Mouse (Mus musculus): ENCODE results near the gene Pimreg. TPM values are rescaled to one million over a fixed set of nuclear protein-coding genes. Genes with fewer than 3 reads are reported as not detected.

Gene Pimreg
- polyA plus RNA-seq, 1 experiment from 2014 or later, result 80.9 TPM

DNA sequence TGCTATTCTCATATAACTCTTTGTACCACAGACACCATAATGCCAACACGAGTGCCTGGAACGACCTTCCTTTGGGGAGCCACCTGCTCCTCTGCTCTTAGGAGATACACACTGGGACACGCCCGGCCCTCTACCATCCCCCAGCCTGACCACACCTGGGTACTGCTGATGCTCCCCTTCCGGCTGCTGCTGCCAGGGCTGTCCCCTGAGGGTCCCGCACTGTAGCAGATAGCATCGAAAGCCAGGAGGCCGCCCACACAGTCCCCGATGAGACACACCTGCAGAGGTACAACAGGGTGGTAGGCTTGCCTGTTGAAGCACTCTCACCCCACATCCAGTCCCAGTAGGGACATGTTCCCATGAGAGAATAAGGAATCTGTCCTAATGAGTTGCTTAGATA lies 28.9 kb downstream of the Pimreg start:
- Histone ChIP-seq H3K36me3 (no peaks in the 10 kb centered on the region), H3K4me1 (peaks cover 26% of the 10 kb centered on the region), H3K27me3 (no peaks in the 10 kb centered on the region), H3K9me3 (no peaks in the 10 kb centered on the region), H3K4me3 (no peak overlapping the region), H3K27ac (replicated peaks) (no peak overlapping the region), H3K4me2 (replicated peaks) (no peak overlapping the region), H3K9ac (replicated peaks) (no peak overlapping the region)
- ATAC-seq (replicated peaks), result no peak
- 89% methylated on average over 9 of the region's 9 CpGs for WGBS

DNA sequence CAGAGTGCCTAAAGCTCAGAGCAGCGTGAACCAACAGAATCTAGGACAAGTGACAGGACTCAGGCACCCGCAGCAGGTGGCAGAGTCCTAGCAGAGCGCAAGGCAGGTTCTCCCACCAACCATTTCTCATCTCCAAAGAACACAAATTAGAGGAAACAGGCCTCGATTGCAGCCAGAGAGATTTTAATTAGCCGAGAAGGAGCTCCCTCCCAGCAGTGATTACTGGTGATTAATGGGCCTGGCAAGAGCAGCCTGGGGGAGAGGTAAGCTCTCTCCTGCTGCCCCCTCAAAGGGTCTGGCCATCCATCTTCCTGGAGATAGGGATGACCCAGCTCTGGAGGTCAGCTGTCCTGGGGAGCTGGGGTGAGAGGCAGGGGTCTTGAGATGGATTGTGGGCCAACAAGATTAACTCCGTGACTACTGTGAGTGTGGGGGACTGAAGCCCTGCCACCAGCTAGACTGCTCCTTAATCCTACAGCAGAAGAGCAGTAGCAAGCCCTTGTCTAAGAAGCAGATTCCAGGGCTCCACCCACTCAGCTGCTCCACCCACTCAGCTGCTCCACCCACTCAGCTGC lies 30.6 kb downstream of the Pimreg start:
- no peak overlapping the region for H3K4me2 ChIP-seq (replicated peaks)
- H3K9ac ChIP-seq (replicated peaks), result no peak overlapping the region
- H3K4me3 ChIP-seq, result no peak overlapping the region
- no peaks in the 10 kb centered on the region for H3K9me3 ChIP-seq
- 31% methylated on average over 6 of the region's 6 CpGs for WGBS
- H3K27ac ChIP-seq (replicated peaks), result no peak overlapping the region
- H3K27me3 ChIP-seq, result no peaks in the 10 kb centered on the region
- H3K4me1 ChIP-seq, result peaks cover 17% of the 10 kb centered on the region
- no peaks in the 10 kb centered on the region for H3K36me3 ChIP-seq
- no peak for ATAC-seq (replicated peaks)

DNA sequence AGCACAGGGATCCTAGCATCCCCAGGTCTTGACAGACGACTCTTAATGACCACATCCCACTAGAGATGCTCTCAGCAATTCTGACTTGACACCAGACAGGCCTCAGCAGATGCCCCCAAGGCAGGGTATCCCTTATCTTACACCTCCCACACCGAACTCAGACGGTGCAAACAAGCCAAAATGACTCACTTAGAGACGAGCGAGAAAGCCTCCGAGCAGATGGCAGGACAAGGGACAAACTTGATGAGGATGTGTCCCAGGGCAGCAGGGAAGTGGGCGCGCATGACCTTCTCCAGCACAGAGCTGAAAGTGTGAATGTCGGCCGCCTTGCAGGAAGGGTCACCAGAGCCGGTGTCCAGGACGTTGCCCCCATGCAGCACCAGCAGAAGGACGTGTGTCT lies 32.4 kb downstream of the Pimreg start:
- Histone ChIP-seq H3K36me3 (no peaks in the 10 kb centered on the region), H3K9me3 (no peaks in the 10 kb centered on the region), H3K27me3 (no peaks in the 10 kb centered on the region), H3K4me1 (peaks cover 19% of the 10 kb centered on the region), H3K4me3 (no peak overlapping the region), H3K27ac (replicated peaks) (no peak overlapping the region), H3K9ac (replicated peaks) (no peak overlapping the region), H3K4me2 (replicated peaks) (no peak overlapping the region)
- no peak for ATAC-seq (replicated peaks)
- WGBS, result 92% methylated on average over 13 of the region's 13 CpGs

DNA sequence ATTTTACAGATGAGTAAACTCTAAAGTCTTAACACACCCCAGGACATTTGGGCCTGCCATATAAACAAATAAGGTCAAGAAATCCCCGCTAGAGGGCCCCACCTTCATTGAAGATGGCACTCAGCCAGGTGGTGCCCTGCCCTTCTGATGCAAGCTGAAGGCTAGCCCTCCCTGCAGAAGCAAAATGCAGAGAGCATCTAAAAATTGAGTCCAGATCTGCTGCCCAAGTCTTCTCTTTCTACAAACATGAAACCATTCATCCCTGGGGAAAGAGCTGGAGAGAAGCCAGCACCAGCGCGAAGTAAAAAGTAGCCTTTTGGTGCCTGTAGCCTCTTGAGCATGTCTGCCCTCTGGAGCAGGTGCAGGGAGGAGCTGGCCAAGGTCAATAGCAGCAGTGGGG lies 36.2 kb downstream of the Pimreg start:
- Histone ChIP-seq H3K27ac (replicated peaks) (peak overlapping the region; percentile 32; the same call in 1 of the 2 replicates), H3K27me3 (no peaks in the 10 kb centered on the region), H3K9me3 (no peaks in the 10 kb centered on the region), H3K36me3 (no peaks in the 10 kb centered on the region), H3K9ac (replicated peaks) (no peak overlapping the region), H3K4me2 (replicated peaks) (no peak overlapping the region), H3K4me3 (no peak overlapping the region), H3K4me1 (peaks cover 22% of the 10 kb centered on the region)
- 38% methylated on average over 3 of the region's 3 CpGs for WGBS
- ATAC-seq (replicated peaks), result no peak

DNA sequence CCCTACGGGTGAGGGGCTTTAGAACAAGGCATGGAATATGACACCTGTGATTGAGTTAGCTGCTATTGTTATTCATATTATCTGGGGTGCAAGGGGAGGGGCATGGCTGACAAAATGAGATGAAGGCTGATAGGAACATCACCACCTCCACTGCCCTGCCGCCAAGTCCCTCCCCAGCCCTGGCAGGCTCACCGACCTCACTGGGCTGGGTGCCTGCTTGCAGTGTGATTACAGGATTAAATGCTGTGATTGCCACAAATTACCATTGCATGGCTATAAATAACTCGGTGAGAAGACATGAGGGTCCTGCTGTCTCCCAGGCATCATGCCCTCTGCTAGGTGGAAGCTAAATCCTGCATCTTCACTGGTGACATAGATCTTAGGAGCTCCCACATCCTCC lies 36.8 kb downstream of the Pimreg start:
- Histone ChIP-seq H3K27ac (replicated peaks) (peak overlapping the region; percentile 32; the same call in 1 of the 2 replicates), H3K9me3 (no peaks in the 10 kb centered on the region), H3K27me3 (no peaks in the 10 kb centered on the region), H3K9ac (replicated peaks) (no peak overlapping the region), H3K4me1 (peaks cover 22% of the 10 kb centered on the region), H3K36me3 (no peaks in the 10 kb centered on the region), H3K4me2 (replicated peaks) (no peak overlapping the region), H3K4me3 (no peak overlapping the region)
- ATAC-seq (replicated peaks), result peak; percentile 38; the same call in 1 of the 2 replicates
- WGBS, result 11% methylated on average over 4 of the region's 4 CpGs

DNA sequence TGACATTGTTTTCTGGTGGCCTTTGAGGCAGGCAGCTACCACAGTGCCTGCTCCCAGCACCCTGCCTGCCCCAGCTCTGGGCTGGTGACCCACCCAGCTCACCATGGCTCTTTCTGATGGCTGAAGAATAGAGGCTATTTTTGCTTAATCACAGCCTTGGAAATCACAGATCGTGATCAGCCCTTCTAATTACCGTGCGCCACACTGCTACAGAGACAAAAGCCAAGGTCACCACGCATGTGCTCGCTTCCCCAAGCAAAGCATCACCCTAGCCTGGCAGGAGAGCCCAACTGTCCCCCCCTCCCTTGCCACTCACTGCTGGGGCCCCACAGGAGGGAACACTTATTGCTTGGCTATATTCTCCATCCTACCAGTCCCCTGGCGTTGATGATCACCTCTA lies 38.6 kb downstream of the Pimreg start:
- Histone ChIP-seq H3K9ac (replicated peaks) (no peak overlapping the region), H3K9me3 (no peaks in the 10 kb centered on the region), H3K4me3 (no peak overlapping the region), H3K4me2 (replicated peaks) (no peak overlapping the region), H3K4me1 (peaks cover 22% of the 10 kb centered on the region), H3K27me3 (no peaks in the 10 kb centered on the region), H3K36me3 (no peaks in the 10 kb centered on the region), H3K27ac (replicated peaks) (no peak overlapping the region)
- ATAC-seq (replicated peaks), result peak; percentile 32; the same call in 1 of the 2 replicates
- WGBS, result 36% methylated on average over 6 of the region's 6 CpGs

DNA sequence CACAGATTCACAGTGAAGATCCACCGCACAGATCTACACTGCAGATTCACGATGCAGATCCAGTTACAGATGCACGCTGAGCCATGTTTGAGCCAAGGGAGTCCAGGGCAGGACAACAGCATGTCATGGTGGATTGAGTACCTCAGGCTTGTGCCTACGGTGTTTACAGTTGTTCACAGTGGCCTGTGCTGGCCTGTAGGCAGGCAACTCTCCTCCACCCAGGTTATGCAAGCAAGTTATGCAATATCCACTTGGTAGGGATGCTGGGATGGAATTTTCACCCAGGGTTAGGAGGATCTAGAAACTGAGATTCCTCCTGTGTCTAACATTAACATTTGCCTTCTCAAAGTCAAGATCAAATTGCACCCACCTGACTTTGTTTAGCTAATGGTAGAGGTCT lies 40.8 kb downstream of the Pimreg start:
- ATAC-seq (replicated peaks), result no peak
- peaks cover 39% of the 10 kb centered on the region for H3K4me1 ChIP-seq
- H3K4me3 ChIP-seq, result no peak overlapping the region
- H3K27ac ChIP-seq (replicated peaks), result no peak overlapping the region
- no peak overlapping the region for H3K4me2 ChIP-seq (replicated peaks)
- no peaks in the 10 kb centered on the region for H3K9me3 ChIP-seq
- H3K27me3 ChIP-seq, result no peaks in the 10 kb centered on the region
- no peaks in the 10 kb centered on the region for H3K36me3 ChIP-seq
- no peak overlapping the region for H3K9ac ChIP-seq (replicated peaks)
- WGBS, result 94% methylated on average over 4 of the region's 4 CpGs

DNA sequence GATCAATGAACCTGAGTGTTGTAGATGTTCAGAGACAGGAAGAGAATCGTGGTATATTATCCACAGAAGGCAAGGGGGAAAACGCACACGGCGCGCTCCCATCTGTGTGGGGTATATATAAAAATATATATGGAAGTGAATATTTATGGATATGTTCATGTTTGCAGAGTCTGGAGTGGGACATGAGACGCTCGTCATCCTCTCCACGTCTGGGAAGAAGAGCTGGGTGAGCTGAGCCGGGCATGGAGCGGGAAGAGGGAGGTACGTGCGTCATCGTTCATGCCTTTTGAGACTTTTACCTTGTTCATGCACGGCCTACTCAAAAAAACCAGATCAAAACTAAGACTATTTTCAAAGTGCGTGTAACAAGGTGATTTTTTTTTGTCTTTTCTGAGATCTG lies 42.5 kb downstream of the Pimreg start:
- Histone ChIP-seq H3K9me3 (no peaks in the 10 kb centered on the region), H3K27me3 (no peaks in the 10 kb centered on the region), H3K36me3 (no peaks in the 10 kb centered on the region), H3K4me2 (replicated peaks) (no peak overlapping the region), H3K4me3 (no peak overlapping the region), H3K9ac (replicated peaks) (no peak overlapping the region), H3K4me1 (peaks cover 26% of the 10 kb centered on the region), H3K27ac (replicated peaks) (no peak overlapping the region)
- 96% methylated on average over 15 of the region's 15 CpGs for WGBS
- ATAC-seq (replicated peaks), result no peak

DNA sequence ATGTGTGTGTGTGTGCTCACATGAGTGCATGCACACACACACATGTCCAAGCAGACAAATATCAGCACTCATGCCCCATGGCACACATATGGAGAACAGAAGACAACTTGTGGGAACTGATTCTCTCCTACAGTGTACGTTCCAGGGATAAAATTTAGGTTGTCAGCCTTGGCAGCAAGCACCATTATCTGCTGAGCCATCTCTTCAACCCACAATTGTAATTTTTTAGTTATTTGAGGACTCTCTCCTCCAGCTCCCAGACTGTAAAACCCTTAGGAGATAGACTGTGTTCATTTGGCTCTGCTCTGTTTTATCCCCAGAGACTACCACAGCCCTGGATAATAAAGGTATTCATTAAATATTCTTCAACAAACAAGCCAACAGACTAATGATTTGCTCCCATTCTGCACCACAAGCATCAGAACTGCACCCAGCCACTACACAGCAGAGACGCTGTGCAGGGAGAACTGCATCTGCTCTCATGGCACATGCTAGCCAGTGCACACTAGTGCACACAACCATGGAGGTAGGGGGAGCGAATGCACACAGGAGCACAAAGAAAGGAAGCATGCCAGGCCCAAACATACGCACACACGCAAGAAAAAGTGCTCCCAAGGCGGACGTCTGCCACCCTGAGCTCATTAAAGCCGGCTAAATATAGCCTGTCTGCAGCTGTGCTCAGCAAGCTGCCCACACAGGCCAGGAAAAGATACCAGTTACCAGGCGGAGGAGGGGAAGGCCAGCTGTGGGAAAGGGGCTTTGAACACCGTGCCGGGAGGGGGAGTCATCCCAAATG lies 44.6 kb downstream of the Pimreg start:
- H3K4me3 ChIP-seq, result no peak overlapping the region
- no peaks in the 10 kb centered on the region for H3K36me3 ChIP-seq
- H3K9me3 ChIP-seq, result no peaks in the 10 kb centered on the region
- ATAC-seq (replicated peaks), result peak; percentile 92
- 11% methylated on average over 11 of the region's 11 CpGs for WGBS
- 0 out of 2 replicates have a peak overlapping the region, but pooled peaks have one; percentile 25 for H3K9ac ChIP-seq (replicated peaks)
- H3K4me1 ChIP-seq, result peaks cover 17% of the 10 kb centered on the region
- H3K27me3 ChIP-seq, result no peaks in the 10 kb centered on the region
- no peak overlapping the region for H3K4me2 ChIP-seq (replicated peaks)
- peak overlapping the region; percentile 93 for H3K27ac ChIP-seq (replicated peaks)

DNA sequence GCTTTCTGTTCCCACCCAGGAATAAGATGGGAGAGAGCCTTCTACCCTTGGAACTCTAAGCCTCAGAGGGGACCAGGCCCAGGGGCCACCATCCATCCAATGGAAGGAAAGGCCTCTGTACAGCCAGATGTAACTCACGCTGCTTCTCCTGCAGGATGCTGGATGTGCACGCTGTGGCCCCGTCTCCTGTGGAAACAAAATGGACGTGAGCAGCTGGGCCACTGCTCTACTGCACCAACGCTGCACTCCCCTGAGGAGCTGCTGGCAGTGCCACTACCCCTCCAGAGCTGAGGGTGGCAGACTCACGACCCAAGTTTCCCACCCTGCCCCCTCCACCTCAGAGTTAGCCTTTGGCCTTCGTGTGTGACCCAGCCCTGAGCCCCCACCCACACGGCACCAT lies 50.6 kb downstream of the Pimreg start:
- H3K4me2 ChIP-seq (replicated peaks), result no peak overlapping the region
- H3K27ac ChIP-seq (replicated peaks), result no peak overlapping the region
- peaks cover under 1% of the 10 kb centered on the region; the same call in 1 of the 2 replicates for H3K4me1 ChIP-seq
- ATAC-seq (replicated peaks), result no peak
- no peak overlapping the region for H3K9ac ChIP-seq (replicated peaks)
- no peaks in the 10 kb centered on the region for H3K27me3 ChIP-seq
- no peak overlapping the region for H3K4me3 ChIP-seq
- 73% methylated on average over 8 of the region's 8 CpGs for WGBS
- no peaks in the 10 kb centered on the region for H3K9me3 ChIP-seq
- no peaks in the 10 kb centered on the region for H3K36me3 ChIP-seq

DNA sequence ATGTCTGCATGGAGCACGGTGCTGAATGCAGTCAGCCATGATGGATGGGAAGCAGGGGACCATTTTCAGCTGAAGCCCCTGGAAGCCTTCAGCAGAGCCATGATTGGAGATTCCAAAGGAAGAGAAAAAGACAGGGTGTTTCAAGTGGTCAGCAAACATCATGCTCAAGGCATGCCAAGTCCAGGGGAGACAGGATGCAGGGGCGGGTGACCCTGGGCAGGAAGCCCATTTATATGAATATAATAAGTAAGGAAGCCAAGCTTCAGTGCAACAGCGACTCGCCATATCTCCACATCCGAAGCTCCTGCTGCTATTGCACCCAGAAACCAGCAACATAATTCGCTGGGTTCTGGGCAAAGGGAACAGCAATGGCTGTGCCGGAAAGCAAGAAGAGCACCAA lies 52.6 kb downstream of the Pimreg start:
- no peak overlapping the region for H3K9ac ChIP-seq (replicated peaks)
- ATAC-seq (replicated peaks), result no peak
- H3K36me3 ChIP-seq, result no peaks in the 10 kb centered on the region
- 86% methylated on average over 7 of the region's 7 CpGs for WGBS
- H3K4me1 ChIP-seq, result peaks cover 7% of the 10 kb centered on the region; the same call in 1 of the 2 replicates
- no peak overlapping the region for H3K27ac ChIP-seq (replicated peaks)
- H3K9me3 ChIP-seq, result no peaks in the 10 kb centered on the region
- H3K4me2 ChIP-seq (replicated peaks), result no peak overlapping the region
- H3K27me3 ChIP-seq, result no peaks in the 10 kb centered on the region
- H3K4me3 ChIP-seq, result no peak overlapping the region

DNA sequence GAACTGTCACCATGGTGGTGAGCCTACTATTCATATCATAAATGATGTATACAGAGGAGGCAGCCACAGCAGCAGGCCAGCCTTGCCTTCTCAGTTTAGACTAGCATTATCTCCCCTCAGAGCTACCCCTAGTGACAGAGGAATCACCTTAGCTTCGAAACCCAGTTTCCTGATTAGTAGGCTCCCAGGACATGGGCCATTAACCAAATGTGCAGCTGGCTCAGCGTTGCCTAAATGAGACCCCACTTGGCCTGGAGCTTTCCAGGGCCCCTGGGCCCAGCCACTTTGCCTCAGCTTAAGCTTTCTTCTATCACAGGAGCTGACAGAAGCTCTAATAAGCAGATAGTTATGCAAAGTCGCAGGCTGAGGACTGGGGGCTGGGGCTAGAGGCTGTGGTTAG lies 54.2 kb downstream of the Pimreg start:
- no peak for ATAC-seq (replicated peaks)
- Histone ChIP-seq H3K36me3 (no peaks in the 10 kb centered on the region), H3K4me1 (peaks cover 7% of the 10 kb centered on the region; the same call in 1 of the 2 replicates), H3K4me3 (no peak overlapping the region), H3K9ac (replicated peaks) (no peak overlapping the region), H3K9me3 (no peaks in the 10 kb centered on the region), H3K4me2 (replicated peaks) (no peak overlapping the region), H3K27ac (replicated peaks) (no peak overlapping the region), H3K27me3 (no peaks in the 10 kb centered on the region)
- 37% methylated on average over 3 of the region's 3 CpGs for WGBS
